Mouse (Mus musculus): ENCODE data around the gene Serac1.

DNA sequence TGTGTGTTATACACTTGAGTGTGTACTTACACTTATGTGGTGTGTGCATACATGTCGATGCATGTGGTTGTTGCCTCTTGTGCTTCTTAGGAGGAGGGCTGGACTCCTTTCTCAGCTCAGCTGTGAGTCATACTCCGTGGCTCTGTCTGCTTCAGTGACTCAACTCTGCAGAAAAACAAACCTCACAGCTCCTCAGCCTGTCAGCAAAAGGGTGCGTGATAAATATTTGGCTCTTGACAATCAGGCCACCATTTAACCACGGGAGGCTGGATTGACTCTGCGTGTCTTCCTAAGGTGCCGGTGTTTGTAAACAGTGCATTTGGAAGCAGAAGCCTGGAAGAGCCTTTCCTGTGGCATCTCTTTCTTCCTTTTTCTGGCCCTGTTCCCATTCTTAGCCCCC, 84.9 kb downstream of the Serac1 start:
- TF ChIP-seq CTCF (IDR thresholded peaks at IDR 0.05; ENCODE audit: extremely low read depth, insufficient read depth, low read length) = no peak
- TF ChIP-seq POLR2A (IDR thresholded peaks at IDR 0.05; ENCODE audit: extremely low read depth, insufficient read depth, low read length) = no peak
